Mouse (Mus musculus): ENCODE results near the gene Pan2. TPM values are rescaled to one million over a fixed set of nuclear protein-coding genes. Genes with fewer than 3 reads are reported as not detected.
"Not testable (repeated sequence)": the region's sequence is repeated elsewhere in the genome, so short reads cannot be mapped to it uniquely, and the experiment has no call there.

Gene Pan2
- polyA plus RNA-seq, 1 experiment from 2014 or later = 36.2 TPM

DNA sequence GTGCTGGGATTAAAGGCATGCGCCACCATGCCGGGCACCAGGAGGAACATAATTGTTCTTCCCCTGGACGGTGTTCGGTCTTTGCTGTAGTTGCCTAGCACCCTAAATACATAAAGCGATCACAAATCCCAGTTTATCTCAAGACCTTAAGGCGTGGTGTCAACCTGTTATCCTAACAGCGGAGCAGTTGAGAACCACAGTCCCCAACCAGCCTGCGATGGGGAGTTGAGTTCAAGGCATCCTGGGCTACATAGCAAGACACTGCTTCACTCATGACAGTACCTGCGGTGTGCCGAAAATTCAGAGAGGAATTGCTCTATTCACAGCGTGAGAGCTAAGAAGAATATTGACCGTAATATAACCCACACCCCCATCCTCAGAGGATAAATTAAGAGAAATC, 18.5 kb downstream of the Pan2 start:
- peak overlapping the region; percentile 92 for H3K4me2 ChIP-seq
- H3K4me1 ChIP-seq (ENCODE audit: insufficient read depth) = peaks cover 5% of the 10 kb centered on the region; the same call in 1 of the 2 replicates
- H3K4me3 ChIP-seq (ENCODE audit: low read depth, low read length) = peak overlapping the region; percentile 71
- H3K9ac ChIP-seq = peak overlapping the region; percentile 94
- no peak for TF ChIP-seq CTCF (IDR thresholded peaks at IDR 0.05; ENCODE audit: low read depth)
- no peaks in the 10 kb centered on the region for H3K9me3 ChIP-seq (ENCODE audit: low read depth, low read length)
- WGBS = 60% methylated on average over 12 of the region's 12 CpGs
- H3K27ac ChIP-seq (ENCODE audit: low read depth) = peak overlapping the region; percentile 96
- no peak for ATAC-seq (ENCODE audit: insufficient read depth)
- H3K36me3 ChIP-seq (ENCODE audit: insufficient read depth) = peaks cover 56% of the 10 kb centered on the region
- H3K27me3 ChIP-seq (ENCODE audit: insufficient read depth, low read length) = no peaks in the 10 kb centered on the region
- no peak for DNase-seq

DNA sequence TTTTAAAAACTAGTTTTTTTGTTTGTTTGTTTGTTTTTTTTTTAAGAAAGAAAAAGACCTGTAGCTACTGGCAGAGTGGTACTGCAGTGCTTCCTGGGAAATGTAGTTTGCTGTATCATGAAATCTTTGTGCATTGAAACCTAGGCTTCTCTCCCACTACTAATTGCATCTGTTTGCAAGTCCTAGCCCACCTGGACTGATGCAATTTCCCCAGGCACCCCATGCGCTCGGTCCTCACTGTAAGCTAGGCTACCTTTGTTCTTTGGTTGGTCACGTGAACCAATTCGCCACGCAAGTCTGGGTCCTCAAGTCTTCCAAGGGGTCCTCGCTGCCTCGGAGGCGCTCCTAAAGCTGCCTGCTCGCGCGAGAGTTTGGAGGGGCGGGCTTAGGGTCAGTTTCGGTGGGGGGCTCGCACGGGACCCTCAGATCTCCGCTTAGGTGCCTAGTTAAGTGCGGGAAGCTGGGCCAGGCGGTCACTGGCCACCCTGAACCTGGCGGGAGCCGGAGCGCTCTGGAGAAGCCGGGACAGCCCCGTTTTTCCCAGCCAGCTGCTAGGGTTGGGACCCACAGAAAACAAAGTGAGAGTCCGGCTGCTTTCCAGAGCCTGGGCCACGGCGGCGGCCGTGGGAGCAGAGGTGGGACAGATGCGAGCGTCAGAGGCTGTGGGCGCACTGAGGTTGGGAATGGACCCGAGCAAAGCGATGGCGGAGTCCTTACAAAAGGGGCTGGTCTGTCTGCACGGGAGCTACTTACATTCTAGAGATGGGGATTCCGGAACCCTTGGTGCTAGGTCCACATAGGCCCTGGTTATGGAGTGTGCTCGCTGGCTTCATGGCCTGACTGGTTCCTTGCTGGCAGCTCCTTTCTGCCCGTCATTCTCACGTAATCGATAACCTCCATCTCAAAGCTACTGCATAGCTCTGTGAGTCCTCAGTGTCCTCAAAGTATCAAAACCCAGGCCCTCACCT, 19.3 kb downstream of the Pan2 start, which contains the start of gene Cnpy2:
Gene Cnpy2 (plus strand): TSS at position 319 of the 968 bp plus-strand sequence.
- under 1% methylated on average over 40 of the region's 40 CpGs for WGBS
- TF ChIP-seq CTCF (IDR thresholded peaks at IDR 0.05; ENCODE audit: low read depth) = no peak
- peaks cover 5% of the 10 kb centered on the region; the same call in 1 of the 2 replicates for H3K4me1 ChIP-seq (ENCODE audit: insufficient read depth)
- H3K27ac ChIP-seq (ENCODE audit: low read depth) = peak within 1 kb of the TSS; percentile 96
- no peaks in the 10 kb centered on the region for H3K27me3 ChIP-seq (ENCODE audit: insufficient read depth, low read length)
- H3K4me2 ChIP-seq = peak within 1 kb of the TSS; percentile 92
- H3K9ac ChIP-seq = peak within 1 kb of the TSS; percentile 94
- DNase-seq (peak; percentile 97), ATAC-seq (ENCODE audit: insufficient read depth) (peak; percentile 94)
- peaks cover 58% of the 10 kb centered on the region for H3K36me3 ChIP-seq (ENCODE audit: insufficient read depth)
- H3K4me3 ChIP-seq (ENCODE audit: low read depth, low read length) = peak within 1 kb of the TSS; percentile 71
- H3K9me3 ChIP-seq (ENCODE audit: low read depth, low read length) = no peaks in the 10 kb centered on the region

DNA sequence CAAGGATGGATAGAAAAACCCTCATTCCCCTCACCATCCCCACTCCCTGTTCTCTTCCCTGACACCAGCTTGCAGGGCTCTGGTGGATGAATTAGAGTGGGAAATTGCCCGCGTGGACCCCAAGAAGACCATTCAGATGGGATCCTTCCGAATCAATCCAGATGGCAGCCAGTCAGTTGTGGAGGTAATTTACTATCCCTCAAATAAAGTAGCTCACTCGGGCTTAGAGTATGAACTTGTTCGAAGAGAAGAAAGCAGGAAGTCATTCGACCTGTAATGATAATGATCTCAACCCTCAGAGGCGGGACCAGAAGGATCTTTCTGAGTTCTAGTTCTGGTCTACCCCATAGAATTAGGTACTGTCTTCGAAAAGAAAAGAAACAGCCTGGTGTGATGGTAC, 20.4 kb downstream of the Pan2 start:
- Histone ChIP-seq H3K36me3 (ENCODE audit: insufficient read depth) (peaks cover 58% of the 10 kb centered on the region), H3K9ac (peak overlapping the region; percentile 94), H3K4me2 (peak overlapping the region; percentile 92), H3K4me3 (ENCODE audit: low read depth, low read length) (peak overlapping the region; percentile 71), H3K4me1 (ENCODE audit: insufficient read depth) (peaks cover 5% of the 10 kb centered on the region; the same call in 1 of the 2 replicates), H3K27me3 (ENCODE audit: insufficient read depth, low read length) (no peaks in the 10 kb centered on the region), H3K27ac (ENCODE audit: low read depth) (0 out of 2 replicates have a peak overlapping the region, but pooled peaks have one; percentile 96), H3K9me3 (ENCODE audit: low read depth, low read length) (no peaks in the 10 kb centered on the region)
- DNase-seq (no peak), ATAC-seq (ENCODE audit: insufficient read depth) (no peak)
- no peak for TF ChIP-seq CTCF (IDR thresholded peaks at IDR 0.05; ENCODE audit: low read depth)
- WGBS = 74% methylated on average over 8 of the region's 8 CpGs

DNA sequence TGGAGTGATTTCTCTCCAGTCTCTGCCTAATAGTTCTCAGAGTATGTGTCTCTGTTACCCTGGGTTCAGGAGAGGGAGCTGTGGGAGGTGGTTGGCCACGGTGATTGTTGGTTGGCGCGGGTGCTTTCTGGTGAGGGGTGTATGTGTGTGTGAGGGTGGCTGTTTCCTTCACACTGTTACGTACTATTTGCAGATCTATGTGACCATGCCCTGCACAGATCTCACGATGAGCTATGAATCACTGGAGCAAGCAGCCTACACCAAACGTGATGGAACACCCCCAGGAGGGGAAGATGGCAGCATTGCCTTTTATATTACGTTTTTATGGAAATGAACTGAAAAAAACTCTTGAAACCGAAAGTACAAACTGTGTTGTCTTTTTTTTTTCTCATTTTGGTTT, 23.7 kb downstream of the Pan2 start:
- ATAC-seq (ENCODE audit: insufficient read depth) = no peak
- no peak overlapping the region for H3K4me2 ChIP-seq
- WGBS = 92% methylated on average over 8 of the region's 8 CpGs
- no peak overlapping the region for H3K27ac ChIP-seq (ENCODE audit: low read depth)
- H3K36me3 ChIP-seq (ENCODE audit: insufficient read depth) = peaks cover 38% of the 10 kb centered on the region
- H3K9ac ChIP-seq = no peak overlapping the region
- no peak for TF ChIP-seq CTCF (IDR thresholded peaks at IDR 0.05; ENCODE audit: low read depth)
- H3K4me1 ChIP-seq (ENCODE audit: insufficient read depth) = peaks cover 5% of the 10 kb centered on the region; the same call in 1 of the 2 replicates
- DNase-seq = no peak
- H3K27me3 ChIP-seq (ENCODE audit: insufficient read depth, low read length) = no peaks in the 10 kb centered on the region
- no peak overlapping the region for H3K4me3 ChIP-seq (ENCODE audit: low read depth, low read length)
- H3K9me3 ChIP-seq (ENCODE audit: low read depth, low read length) = no peaks in the 10 kb centered on the region

DNA sequence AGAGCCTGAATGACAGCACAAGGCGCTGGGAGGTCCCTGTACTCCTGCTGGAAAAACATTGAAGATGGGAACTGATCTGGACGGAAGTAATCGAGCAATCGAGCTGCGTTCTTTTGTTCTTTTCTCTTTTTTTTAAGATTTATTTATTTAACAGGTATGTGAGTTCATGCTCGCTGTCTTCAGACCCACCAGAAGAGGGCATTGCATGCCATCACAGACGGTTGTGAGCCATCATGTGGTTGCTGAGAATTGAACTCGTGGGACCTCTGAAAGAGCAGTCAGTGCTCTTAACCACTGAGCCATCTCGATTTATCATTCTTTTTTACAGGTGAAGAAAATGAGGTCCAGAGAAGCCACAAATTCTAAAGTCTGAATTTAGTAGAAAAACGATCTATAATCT, 24.5 kb downstream of the Pan2 start:
- WGBS = 82% methylated on average over 10 of the region's 10 CpGs
- H3K4me2 ChIP-seq = no peak overlapping the region
- peaks cover 38% of the 10 kb centered on the region for H3K36me3 ChIP-seq (ENCODE audit: insufficient read depth)

DNA sequence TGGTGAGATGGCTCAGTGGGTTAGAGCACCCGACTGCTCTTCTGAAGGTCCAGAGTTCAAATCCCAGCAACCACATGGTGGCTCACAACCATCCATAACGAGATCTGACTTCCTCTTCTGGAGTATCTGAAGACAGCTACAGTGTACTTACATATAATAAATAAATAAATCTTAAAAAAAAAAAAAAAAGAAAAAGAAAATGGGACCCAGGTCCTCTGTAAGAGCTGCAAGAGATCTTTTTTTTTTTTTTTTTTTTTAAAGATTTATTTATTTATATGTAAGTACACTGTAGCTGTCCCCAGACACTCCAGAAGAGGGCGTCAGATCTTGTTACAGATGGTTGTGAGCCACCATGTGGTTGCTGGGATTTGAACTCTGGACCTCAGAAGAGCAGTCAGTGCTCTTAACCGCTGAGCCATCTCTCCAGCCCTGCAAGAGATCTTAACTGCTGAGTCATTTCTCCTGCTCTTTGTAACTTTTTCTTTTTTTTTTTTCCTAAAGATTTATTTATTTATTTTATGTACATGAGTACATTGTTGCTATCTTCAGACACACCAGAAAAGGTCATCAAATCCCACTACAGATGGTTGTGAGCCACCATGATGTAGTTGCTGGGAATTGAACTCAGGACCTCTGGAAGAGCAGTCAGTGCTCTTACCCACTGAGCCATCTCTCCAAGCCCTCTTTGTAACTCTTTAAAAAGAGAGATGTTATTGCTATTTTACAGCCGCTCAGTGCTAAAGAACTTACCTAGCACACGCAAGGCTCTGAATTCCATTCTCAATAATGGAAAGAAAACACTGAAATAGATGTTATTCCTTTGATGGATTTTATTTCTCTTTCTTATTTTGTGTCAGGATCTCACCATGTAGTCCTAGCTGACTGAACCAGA, 29.5 kb downstream of the Pan2 start:
- not testable (repeated sequence) for H3K4me3 ChIP-seq (ENCODE audit: low read depth, low read length); H3K27ac ChIP-seq (ENCODE audit: low read depth); H3K4me2 ChIP-seq; ATAC-seq (ENCODE audit: insufficient read depth); H3K9me3 ChIP-seq (ENCODE audit: low read depth, low read length); H3K27me3 ChIP-seq (ENCODE audit: insufficient read depth, low read length); H3K9ac ChIP-seq; H3K4me1 ChIP-seq (ENCODE audit: insufficient read depth); DNase-seq
- peaks cover 13% of the 10 kb centered on the region for H3K36me3 ChIP-seq (ENCODE audit: insufficient read depth)
- 66% methylated on average over 6 of the region's 6 CpGs for WGBS

More for the DNA sequence above, 24.5 kb downstream of the Pan2 start:
- DNase-seq (no peak), ATAC-seq (ENCODE audit: insufficient read depth) (no peak)
- no peak overlapping the region for H3K4me3 ChIP-seq (ENCODE audit: low read depth, low read length)
- H3K27ac ChIP-seq (ENCODE audit: low read depth) = no peak overlapping the region
- H3K9me3 ChIP-seq (ENCODE audit: low read depth, low read length) = no peaks in the 10 kb centered on the region
- no peak overlapping the region for H3K9ac ChIP-seq
- H3K27me3 ChIP-seq (ENCODE audit: insufficient read depth, low read length) = no peaks in the 10 kb centered on the region
- peaks cover 5% of the 10 kb centered on the region; the same call in 1 of the 2 replicates for H3K4me1 ChIP-seq (ENCODE audit: insufficient read depth)
- TF ChIP-seq CTCF (IDR thresholded peaks at IDR 0.05; ENCODE audit: low read depth) = no peak
